Mouse (Mus musculus): Measurements from ENCODE around the gene Selenok.

- TF ChIP-seq GATA1 (IDR thresholded peaks at IDR 0.05; ENCODE audit: low read length) = no peak
- TF ChIP-seq TAL1 (IDR thresholded peaks at IDR 0.05; ENCODE audit: low read length) = no peak
These were observed 54.4 kb downstream of the Selenok start for GRCm38 (mm10) chr14:30022471-30022870.
